Mouse (Mus musculus) liver, postnatal 0 days (tissue): ENCODE results near the gene Ssh2.

Source experiments
- CTCF ChIP-seq: sonication (generic); IDR thresholded peaks from 2 replicates; pipeline ENCODE4 v1.5.1; 2016; ENCODE audit warnings: antibody characterized with exemption, low read depth
- EP300 ChIP-seq: IDR thresholded peaks from 2 replicates; pipeline ENCODE4 v1.6.1; 2016; ENCODE audit warnings: antibody characterized with exemption, low read depth, mild to moderate bottlenecking

DNA sequence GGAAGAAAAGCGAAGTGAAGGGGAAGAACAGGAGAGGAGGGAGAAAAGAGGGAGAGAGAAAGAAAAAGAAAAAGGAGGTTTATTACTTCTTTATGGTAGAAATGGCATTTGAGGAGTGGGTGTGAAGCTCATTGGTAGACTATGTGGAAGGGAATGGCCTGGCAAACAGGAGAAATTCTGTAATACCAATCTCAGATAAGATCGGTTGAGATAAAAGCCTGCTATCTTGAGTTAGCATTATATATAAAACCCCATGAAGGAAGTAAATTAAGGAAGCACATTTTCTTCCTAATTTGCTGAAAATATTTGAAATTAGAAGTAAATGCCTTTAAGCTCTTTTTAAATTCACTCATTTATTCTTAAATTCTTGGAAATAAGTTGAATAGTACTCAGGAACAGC is 59.9 kb downstream of the Ssh2 start:
- TF ChIP-seq CTCF (no peak), EP300 (no peak)
